Mouse (Mus musculus) G1E (cell line): ENCODE measurements around the gene Eral1. TPM values are rescaled to one million over a fixed set of nuclear protein-coding genes. Genes with fewer than 3 reads are reported as not detected.

Experiments used
- ATAC-seq: 2 replicates; pipeline ENCODE4 v1.8.0; 2016; ENCODE audit warnings: mild to moderate bottlenecking; ENCODE audit not compliant: insufficient number of reproducible peaks, poor library complexity, low FRiP score, severe bottlenecking; ENCODE audit errors: extremely low read depth
- DNase-seq: peaks from one replicate; pipeline ENCODE4 v3.0.0; 2012; ENCODE audit warnings: low spot score
- H3K27me3 ChIP-seq: 2 replicates; pipeline ENCODE4 v1.6.1; 2012; ENCODE audit warnings: mild to moderate bottlenecking, low read length, inconsistent platforms; ENCODE audit not compliant: insufficient read depth
- H3K36me3 ChIP-seq: replicated peaks from 2 replicates; pipeline ENCODE3; 2012; ENCODE audit warnings: mild to moderate bottlenecking, inconsistent platforms
- H3K4me1 ChIP-seq: 2 replicates; pipeline ENCODE4 v1.6.1; 2012; ENCODE audit warnings: low read depth, low read length, inconsistent platforms, mixed read lengths; ENCODE audit not compliant: insufficient read depth
- H3K4me3 ChIP-seq: 2 replicates; pipeline ENCODE4 v1.5.1; 2012; ENCODE audit warnings: low read depth, mild to moderate bottlenecking, inconsistent platforms, low read length, moderate library complexity, mixed read lengths
- H3K9me3 ChIP-seq: replicated peaks from 2 replicates; pipeline ENCODE4 v1.6.1; 2012; ENCODE audit warnings: inconsistent platforms
- CTCF ChIP-seq: IDR thresholded peaks from 2 replicates; pipeline ENCODE4 v1.5.1; 2012; ENCODE audit warnings: low read depth, low read length, inconsistent platforms, mixed read lengths
- GATA1 ChIP-seq: IDR thresholded peaks from 2 replicates; pipeline ENCODE4 v1.6.1; 2012; ENCODE audit warnings: borderline replicate concordance, low read length, inconsistent platforms, mixed read lengths
- GATA2 ChIP-seq: IDR thresholded peaks from 2 replicates; pipeline ENCODE4 v1.6.1; 2012; ENCODE audit warnings: low read depth, low read length, inconsistent platforms, borderline replicate concordance
- POLR2AphosphoS5 ChIP-seq: IDR thresholded peaks from 2 replicates; pipeline ENCODE4 v1.6.1; 2012; ENCODE audit warnings: low read depth, low read length, inconsistent platforms; ENCODE audit not compliant: insufficient replicate concordance
- TAL1 ChIP-seq: conservative IDR thresholded peaks from 2 replicates; pipeline ENCODE4 v1.6.1; 2012; ENCODE audit warnings: low read depth, low read length, inconsistent platforms, mixed read lengths
- polyA plus RNA-seq: library from polyadenylated mRNA; stranded (reverse); fragments of >175 nt; gene quantifications from 2 replicates; pipeline ENCODE4 v1.2.3, GENCODE M21; 2012
- total RNA-seq, 2 experiments: library from RNA; stranded (forward) in 1 of 2; stranded (reverse) in 1 of 2; fragments of 200-1000 nt in 1 of 2; fragments of >200 nt in 1 of 2; fragmentation: Nextera tagmentation in 1 of 2; gene quantifications; 2 replicates each; pipeline ENCODE4 v1.2.3; 2014 to 2017

Eral1 gene
- total and polyA plus RNA-seq, 3 experiments = 8.7 to 65.4 (median 35.7) TPM

DNA sequence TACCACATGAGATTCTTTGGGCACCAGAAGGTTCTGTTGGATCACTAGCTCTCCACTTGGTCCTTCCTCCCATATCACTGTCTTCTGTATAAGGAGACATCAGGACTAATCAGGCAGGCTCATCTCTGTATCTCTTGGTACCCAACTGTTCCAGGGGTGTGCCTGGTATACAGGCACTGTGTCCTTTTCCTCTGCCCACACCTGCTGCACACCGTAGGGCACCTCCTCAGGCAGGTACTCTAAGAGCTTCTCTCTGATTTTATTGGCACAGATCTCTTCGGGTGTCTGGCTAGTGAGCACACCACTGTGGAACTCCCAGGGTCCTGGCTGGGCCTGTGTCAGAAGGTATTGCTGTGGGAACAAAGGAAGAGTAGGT, 5.9 kb downstream of the Eral1 start:
- Histone ChIP-seq H3K4me3 (peak overlapping the region; percentile 72; the same call in 1 of the 2 replicates), H3K36me3 (peaks cover 83% of the 10 kb centered on the region), H3K9me3 (no peaks in the 10 kb centered on the region), H3K4me1 (peaks cover 74% of the 10 kb centered on the region), H3K27me3 (no peaks in the 10 kb centered on the region)
- ATAC-seq = no peak
- DNase-seq = no peak
- TF ChIP-seq POLR2AphosphoS5 = no peak
- no peak for TF ChIP-seq TAL1
- no peak for TF ChIP-seq CTCF
- TF ChIP-seq GATA2 = no peak
- TF ChIP-seq GATA1 = no peak

DNA sequence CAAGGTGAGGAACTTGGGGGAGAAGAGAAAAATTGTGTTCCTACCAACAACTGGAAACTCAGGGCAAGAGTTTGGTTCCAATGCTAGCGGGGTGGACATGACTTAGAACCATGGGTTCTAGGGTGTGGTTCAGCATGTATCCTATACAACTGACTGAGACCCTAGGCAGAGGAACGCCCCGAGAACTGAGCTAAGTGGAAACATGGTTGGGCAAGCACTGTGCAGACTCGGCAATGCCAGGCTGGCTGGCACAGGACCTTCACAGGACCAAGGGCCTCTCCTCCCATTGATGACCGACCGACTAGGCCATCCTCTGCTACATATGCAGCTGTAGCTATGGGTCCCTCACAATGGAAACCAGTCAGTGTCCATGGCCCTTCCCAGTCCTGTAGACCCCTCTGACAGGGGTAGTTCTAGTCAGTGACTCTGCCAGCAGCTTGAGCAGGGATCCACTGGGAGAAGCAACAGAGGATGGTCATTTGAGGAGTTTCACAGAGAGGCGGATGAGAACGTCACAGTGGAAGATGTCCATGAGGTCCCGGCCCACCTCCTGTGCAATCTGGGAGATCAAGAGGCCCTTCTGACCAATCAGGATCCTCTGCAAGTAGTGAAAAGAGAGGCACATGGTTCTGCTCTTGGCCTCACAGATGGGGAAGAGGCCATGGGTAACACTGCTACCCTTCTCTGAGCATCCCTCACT, 6.5 kb downstream of the Eral1 start:
- no peak for DNase-seq
- no peak for ATAC-seq
- no peaks in the 10 kb centered on the region for H3K9me3 ChIP-seq
- H3K27me3 ChIP-seq = no peaks in the 10 kb centered on the region
- peak overlapping the region; percentile 72 for H3K4me3 ChIP-seq
- H3K36me3 ChIP-seq = peaks cover 78% of the 10 kb centered on the region
- H3K4me1 ChIP-seq = peaks cover 75% of the 10 kb centered on the region
- TF ChIP-seq GATA1 = no peak
- no peak for TF ChIP-seq CTCF
- TF ChIP-seq GATA2 = no peak
- no peak for TF ChIP-seq POLR2AphosphoS5
- no peak for TF ChIP-seq TAL1

DNA sequence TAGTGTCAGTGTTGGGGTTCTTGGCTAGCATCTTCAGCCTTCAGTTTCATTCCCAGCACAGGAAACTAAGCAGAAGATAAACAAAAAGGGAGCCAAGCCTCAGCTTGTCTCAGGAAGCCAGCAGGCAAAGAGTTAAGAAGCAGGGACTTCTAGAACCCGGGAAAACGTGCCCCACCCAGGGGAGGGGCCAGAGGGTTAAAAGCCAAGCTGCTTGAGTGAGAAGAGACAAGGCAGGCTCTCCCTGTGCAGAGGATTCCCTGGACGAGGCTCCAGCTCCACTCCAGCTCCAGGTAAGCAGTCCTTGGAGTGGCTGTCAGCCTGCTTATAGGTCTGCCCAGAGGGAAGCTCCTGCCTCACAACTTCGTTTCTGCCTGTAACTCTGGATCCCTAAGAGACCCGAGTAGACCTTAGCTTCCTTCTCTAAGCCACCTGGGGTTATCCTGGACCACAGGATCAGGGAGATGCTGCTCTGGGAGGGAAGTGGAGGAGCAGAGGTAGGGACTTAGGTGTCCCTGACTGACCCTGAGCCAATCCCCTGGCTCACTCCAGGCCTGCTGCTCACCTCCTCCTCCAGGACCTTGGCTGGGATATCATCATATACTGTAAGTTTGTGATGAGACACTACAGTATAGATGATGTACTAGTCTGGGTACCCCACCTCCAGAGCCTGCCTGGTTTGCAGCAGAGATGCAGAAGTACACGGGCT, 7.6 kb downstream of the Eral1 start:
- ATAC-seq = no peak

DNA sequence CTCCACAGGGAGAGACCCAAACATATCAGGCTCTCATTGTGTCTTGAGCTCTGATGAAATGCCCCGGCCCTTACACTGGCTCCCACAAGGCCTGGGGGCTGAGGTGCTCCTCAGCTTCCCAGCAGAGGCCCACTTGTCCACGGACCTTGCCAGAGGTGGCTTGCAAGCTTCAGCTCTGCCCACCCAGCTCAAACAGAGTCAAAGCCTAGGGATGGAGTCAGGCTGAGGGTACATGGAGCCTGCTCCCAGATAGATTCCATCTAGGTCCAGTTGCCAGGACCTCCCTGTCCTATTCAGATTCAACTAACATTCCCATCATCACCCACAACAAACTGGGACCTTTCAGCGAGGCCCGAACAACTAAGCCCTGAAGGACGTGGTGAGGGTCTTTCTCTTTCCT, 8.2 kb downstream of the Eral1 start:
- Histone ChIP-seq H3K4me1 (peaks cover 86% of the 10 kb centered on the region), H3K4me3 (peak overlapping the region; percentile 72; the same call in 1 of the 2 replicates), H3K36me3 (peaks cover 63% of the 10 kb centered on the region), H3K27me3 (no peaks in the 10 kb centered on the region), H3K9me3 (no peaks in the 10 kb centered on the region)
- DNase-seq (no peak), ATAC-seq (no peak)
- TF ChIP-seq CTCF (no peak), TAL1 (no peak), GATA2 (no peak), GATA1 (no peak), POLR2AphosphoS5 (no peak)

More for the DNA sequence above, 7.6 kb downstream of the Eral1 start:
- Histone ChIP-seq H3K27me3 (no peaks in the 10 kb centered on the region), H3K4me1 (peaks cover 79% of the 10 kb centered on the region), H3K9me3 (no peaks in the 10 kb centered on the region), H3K4me3 (peak overlapping the region; percentile 72), H3K36me3 (peaks cover 70% of the 10 kb centered on the region)
- no peak for DNase-seq
- no peak for TF ChIP-seq GATA1
- TF ChIP-seq TAL1 = no peak
- no peak for TF ChIP-seq CTCF
- no peak for TF ChIP-seq GATA2
- no peak for TF ChIP-seq POLR2AphosphoS5

DNA sequence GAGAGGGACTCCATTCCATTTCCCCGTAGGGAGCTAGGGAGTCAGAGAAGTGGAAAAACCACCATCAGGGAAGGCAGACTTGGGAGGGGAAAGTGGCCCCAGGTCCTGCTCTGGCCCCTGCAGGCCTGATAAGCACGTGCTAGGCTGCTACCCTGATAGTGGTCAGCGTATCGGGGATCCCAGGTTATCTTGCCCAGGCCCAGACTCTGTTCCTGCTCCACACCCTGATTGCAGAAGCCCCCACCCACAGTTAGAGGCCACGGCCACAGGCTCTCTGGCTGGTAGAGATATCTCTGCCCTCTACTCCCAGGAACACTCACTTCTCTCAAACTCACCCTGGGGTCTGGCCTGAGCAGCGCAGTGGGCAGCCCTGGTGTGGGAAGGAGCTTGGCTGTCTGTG, 10.5 kb downstream of the Eral1 start:
- Histone ChIP-seq H3K27me3 (no peaks in the 10 kb centered on the region), H3K36me3 (peaks cover 42% of the 10 kb centered on the region), H3K4me1 (peaks cover 95% of the 10 kb centered on the region), H3K9me3 (no peaks in the 10 kb centered on the region), H3K4me3 (peak overlapping the region; percentile 44; the same call in 1 of the 2 replicates)
- ATAC-seq = peak; percentile 86
- peak; percentile 62 for DNase-seq
- TF ChIP-seq GATA2 (peak; percentile 98), TAL1 (peak; percentile 99), POLR2AphosphoS5 (no peak)

DNA sequence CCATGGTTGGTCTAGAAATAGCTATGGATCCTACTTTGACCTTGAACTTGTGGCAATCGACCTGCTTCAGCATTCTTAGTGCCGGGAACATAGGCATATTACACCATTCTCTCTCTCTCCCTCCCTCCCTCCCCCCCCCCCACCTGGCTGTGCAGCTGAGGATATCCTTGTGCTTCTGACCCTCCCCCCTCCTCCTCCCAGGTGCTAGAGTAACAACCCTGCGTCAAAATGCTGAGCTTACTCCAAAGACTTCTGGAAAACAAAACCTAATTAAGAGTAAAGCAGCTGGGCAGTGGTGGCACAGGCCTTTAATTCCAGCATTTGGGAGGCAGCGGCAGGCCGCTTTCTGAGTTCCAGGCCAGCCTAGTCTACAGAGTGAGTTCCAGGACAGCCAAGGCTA, 11.1 kb downstream of the Eral1 start:
- TF ChIP-seq GATA2 = no peak
- Histone ChIP-seq H3K9me3 (no peaks in the 10 kb centered on the region), H3K36me3 (peaks cover 36% of the 10 kb centered on the region), H3K4me1 (peaks cover 95% of the 10 kb centered on the region), H3K4me3 (peak overlapping the region; percentile 44; the same call in 1 of the 2 replicates), H3K27me3 (no peaks in the 10 kb centered on the region)
- DNase-seq = no peak
- no peak for ATAC-seq
